Mouse (Mus musculus) fibroblast of lung, adult 2 months (primary cell): ENCODE data around the gene Dusp14.

Experiments
- DNase-seq: peaks from one replicate; pipeline ENCODE4 v3.0.0-alpha.2; 2011; ENCODE audit warnings: low read depth

Dusp14 gene

DNA sequence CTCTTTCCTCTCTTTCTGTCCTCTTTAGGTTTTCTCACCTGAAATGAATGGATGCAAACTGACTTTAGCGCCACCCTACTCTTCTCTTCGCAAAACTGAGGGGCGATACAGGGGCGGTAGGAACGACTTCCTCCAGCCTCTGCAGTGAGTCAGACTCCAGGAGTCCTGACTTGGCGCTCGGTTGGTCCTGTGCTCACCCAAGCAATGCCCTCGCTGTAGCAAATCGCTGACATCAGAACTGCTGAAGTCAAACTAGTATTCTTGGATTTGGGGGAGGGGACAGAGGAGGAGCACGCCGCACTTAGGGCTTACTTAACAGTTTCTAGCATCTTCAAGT lies at the start of gene Dusp14:
Dusp14 (minus strand) TSS at position 228 of the 337 bp plus-strand sequence.
- DNase-seq, result no peak

DNA sequence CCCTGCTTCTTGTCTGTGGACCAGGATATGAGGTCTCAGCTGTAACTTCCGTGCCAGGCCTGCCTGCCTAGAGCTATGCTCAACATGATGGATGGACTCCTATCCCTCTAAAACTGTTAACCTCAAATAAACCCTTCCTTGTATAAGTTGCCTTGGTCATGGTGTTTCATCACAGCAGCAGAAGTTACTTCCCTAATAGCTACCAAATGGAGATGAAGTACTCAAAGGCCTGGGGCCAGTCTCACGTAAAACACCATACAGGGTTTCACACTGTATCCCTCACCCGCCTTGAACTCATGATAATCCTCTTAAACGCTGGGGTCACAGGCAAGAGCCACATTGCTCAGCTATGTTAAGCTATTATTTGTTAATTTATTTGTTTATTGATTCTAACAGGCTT lies 48.4 kb upstream of the Dusp14 start:
- DNase-seq, result no peak

DNA sequence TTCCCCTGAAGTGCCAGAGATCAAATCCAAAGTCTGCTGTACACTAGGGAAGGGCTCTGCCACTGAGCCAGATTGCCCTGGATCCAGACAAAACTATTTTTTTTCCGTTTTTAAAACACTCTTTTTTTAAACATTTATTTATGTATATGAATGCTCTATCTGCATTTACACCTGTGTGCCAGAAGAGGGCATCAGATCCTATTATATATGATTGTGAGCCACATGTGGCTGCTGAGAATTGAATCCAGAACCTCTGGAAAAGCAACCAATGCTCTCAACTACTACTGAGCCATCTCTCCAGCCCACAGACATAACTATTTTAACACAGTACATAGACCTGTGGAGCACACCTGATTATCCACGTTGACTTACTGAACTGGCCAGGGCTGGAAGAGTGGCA lies 47.2 kb upstream of the Dusp14 start:
- no peak for DNase-seq

DNA sequence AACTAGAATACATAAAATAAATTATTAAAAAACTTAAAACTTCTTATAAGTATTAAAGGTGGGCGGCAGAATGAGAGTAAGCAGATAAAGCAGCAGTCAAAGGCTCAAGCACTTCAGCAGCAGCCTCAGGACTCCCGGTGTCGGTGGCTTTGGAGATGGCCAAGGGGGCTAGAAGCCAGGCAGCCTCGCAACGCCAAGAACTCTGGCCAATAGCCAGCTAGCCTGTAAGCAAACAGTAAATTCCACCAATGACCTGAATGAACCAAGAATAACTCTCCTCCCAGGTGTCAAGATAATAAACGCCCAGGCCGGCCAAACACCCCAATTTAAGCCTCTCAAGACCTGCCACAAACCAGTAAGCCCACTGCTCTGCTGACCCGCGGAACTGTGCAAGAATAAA lies 46.6 kb upstream of the Dusp14 start:
- DNase-seq, result no peak

DNA sequence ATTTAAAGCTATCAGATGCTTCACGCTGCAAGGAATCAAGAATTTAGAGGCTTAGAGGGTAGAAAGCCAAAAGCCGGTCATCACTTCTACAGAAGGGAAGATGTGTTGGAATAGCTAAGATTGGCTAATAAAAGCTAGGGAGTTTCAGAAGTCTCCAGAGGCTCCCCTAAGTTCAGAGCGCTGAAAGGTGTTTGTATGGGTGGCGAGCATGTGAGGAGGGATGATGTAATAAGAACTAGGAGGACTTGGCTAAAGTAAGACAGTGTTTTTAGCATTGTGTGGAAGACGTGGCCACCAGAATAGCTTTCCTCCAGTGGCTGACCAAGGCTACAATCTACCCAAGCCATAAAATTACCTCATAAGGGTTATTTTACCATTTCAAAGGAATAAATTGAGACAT lies 44.6 kb upstream of the Dusp14 start:
- DNase-seq, result no peak

DNA sequence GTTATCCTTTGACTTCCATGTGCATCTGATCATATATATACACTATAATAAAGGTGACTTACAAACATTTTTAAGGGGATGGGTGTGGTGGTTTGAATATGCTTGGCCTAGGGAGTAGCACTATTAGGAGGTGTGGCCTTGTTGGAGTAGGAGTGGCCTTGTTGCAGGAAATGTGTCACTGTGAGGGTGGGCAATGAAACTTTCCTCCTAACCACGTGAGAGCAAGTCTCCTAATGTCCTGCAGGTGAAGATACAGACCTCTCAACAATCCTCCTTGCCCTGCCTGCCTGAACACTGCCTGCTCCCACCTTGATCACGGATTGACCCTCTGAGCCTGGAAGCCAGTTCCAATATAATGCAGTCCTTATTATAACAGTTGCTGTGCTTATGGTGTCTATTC lies 38.1 kb upstream of the Dusp14 start:
- no peak for DNase-seq

GRCm38 (mm10) chr11:84104036-84104435 lies 35.0 kb upstream of the Dusp14 start:
- DNase-seq, result no peak

- DNase-seq, result no peak
Measured at GRCm38 (mm10) chr11:84101182-84101581, 32.1 kb upstream of the Dusp14 start.

- DNase-seq, result no peak
Measured at GRCm38 (mm10) chr11:84097251-84097998, 28.4 kb upstream of the Dusp14 start.

GRCm38 (mm10) chr11:84095084-84095483 lies 26.0 kb upstream of the Dusp14 start:
- DNase-seq, result no peak

- DNase-seq, result no peak
Measured at GRCm38 (mm10) chr11:84090572-84090971, 21.5 kb upstream of the Dusp14 start.

DNA sequence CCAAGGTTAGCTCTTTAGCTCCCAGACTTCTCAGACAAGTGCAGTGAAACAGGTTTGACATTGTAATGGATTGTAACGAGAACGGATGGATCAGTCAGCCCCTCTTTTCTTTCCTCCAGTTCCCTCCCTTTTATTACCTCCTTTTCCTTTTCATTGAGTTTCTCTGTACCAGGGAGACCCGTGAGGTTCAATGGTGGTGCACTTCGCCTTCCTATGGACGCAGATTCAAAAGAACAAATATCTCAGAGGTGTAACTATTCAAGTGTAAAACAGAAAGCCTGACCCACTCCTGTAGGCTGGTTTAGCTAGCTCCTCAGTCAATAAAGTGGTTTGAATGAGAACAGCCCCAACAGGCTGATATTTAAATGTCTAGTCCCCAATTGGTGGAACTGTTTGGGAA lies 12.8 kb upstream of the Dusp14 start:
- no peak for DNase-seq

DNA sequence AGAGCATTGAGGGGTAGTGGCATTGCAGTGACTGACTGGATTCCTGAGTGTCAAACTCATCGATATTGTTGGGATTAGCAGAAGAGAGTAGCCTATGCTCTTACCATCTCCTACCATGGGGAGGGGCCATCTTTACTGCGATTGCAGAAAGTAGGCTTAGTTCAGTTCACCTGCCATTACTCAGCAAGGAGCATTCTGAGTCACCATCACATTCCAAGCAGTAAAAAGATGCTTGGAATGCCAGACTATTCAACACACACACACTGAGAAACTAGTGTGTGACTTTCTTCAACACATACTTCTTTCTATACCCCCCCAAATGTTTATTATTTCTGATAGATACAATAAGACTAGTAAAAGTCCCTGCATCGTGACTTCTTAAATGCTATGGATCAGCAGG lies 11.3 kb upstream of the Dusp14 start:
- no peak for DNase-seq

GRCm38 (mm10) chr11:84079887-84080286 lies 10.8 kb upstream of the Dusp14 start:
- DNase-seq, result no peak

- DNase-seq, result no peak
Measured at GRCm38 (mm10) chr11:84079361-84079760, 10.3 kb upstream of the Dusp14 start.

DNA sequence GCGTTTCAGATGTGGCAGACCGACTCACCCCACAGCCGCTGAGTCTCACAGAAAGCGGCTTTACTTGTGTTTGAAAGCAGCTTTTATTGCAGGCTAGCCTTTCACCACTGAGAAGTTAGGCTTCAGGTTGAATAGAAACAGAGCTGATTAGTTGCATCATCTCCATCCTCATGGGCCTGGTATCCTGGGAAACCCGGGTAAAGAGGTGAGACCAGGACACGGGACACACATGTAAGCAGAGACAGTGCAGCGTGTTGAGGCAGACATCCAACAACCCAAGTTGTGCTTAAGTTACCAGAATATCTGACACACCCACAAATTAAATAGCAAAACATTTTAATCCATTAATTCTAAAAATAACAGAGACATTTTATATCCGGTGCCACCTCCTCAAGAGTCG lies 9.5 kb upstream of the Dusp14 start:
- DNase-seq, result no peak

DNA sequence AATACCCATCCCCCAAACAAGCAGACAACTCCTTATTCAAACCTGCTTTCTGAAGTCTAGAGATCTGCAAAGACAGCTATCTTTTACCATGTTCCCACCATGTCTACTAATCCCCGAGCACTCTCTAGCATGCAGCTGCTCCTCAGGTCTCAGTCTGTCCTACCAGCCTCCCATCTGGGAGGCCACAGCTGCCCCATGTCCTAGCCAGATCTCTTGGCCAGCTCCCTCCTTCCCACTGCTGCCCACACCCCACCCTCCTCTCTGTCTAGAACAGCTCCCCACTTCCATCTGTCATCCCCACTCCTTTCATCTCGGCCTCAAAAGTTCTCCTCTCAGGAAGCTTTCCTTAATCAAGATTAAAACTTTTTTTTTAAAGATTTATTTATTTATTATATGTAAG lies 7.9 kb upstream of the Dusp14 start:
- DNase-seq, result no peak

DNA sequence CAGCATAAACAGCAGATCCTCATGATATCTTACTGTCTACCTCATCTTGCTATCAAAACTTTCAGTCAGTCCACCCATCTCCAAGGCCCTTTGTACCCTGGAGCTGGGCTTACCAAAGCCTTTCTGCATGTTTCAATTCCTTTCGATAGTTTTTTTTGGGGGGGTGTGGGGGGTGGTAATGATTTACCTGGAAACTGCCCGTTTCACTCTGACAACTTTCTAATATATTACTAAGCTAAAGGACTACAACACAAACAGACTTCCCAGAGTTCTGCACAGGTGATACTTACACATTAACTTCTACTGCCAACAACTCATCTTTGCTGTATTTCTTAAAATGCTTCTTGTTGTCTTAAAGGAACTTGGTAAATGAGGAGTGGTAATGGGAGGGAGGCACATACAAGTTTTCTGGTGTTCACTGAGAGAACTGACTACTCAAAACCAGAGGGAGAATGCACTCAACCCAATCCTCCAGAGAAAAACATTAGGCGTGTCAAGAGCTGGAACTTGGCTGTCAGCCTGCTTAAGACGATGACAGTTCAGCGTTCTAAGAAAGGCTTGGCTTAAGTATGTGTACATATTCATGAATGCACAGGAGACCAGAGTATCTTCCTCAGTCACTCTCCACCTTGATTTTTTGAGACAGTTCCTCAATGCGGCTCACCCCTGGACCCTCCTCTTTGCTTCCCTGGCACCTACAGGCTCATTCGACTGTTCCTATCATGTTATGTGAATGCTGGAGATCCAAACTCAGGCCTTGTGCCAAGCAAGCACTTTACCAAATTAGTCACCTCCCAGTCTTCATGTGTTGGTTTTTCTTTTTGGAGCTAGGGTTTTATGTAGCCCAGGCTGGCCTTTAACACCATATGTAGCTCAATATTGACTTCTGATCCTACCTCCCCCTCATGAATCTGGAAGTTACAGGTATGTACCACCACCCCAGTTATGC lies 5.0 kb upstream of the Dusp14 start:
- DNase-seq, result no peak

- peak; percentile 84 for DNase-seq
Measured at GRCm38 (mm10) chr11:84072904-84073651, 4.0 kb upstream of the Dusp14 start.

GRCm38 (mm10) chr11:84068191-84069033 lies 649 bp downstream of the Dusp14 start:
- no peak for DNase-seq

DNA sequence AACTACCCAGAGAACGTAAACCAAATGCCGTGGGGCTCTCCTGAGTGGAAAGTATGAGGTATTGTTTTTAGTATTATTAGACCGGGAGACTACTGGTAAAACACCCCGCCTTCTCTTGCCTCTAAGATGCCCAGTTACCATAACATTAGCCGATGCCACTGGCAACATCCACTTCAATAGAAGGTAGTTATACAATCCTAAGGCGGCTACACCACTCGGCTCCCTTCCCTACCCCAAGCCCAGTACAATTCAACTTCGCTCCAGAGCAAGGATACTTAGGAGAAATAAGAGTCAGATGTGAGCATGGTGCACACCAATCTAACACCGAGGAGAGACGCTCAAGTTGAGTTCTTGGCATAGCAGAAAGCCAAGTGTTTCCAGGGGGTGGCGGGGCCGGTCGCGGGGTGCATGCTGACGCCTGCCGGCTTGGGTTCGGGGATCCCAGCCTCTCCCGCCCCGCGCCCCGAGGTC lies 1.3 kb downstream of the Dusp14 start:
- DNase-seq, result no peak
